Mouse (Mus musculus) heart, adult 8-10 months (tissue): Measurements from ENCODE around the gene Kif1b. TPM values are rescaled to one million over a fixed set of nuclear protein-coding genes. Genes with fewer than 3 reads are reported as not detected.
"Not testable (repeated sequence)": the region's sequence is repeated elsewhere in the genome, so short reads cannot be mapped to it uniquely, and the experiment has no call there.

Experiments
- DNase-seq: peaks from one replicate; pipeline ENCODE4 v3.0.0; 2022; ENCODE audit warnings: low spot score
- total RNA-seq, 4 experiments: library from RNA; stranded (reverse); gene quantifications; 2 replicates each; pipeline ENCODE4 v1.2.4; 2022

Kif1b gene
- total RNA-seq, 4 experiments from 2014 or later = 159 to 211 (median 191) TPM

GRCm38 (mm10) chr4:149270541-149270940, 37.0 kb downstream of the Kif1b start:
- no peak for DNase-seq

DNA sequence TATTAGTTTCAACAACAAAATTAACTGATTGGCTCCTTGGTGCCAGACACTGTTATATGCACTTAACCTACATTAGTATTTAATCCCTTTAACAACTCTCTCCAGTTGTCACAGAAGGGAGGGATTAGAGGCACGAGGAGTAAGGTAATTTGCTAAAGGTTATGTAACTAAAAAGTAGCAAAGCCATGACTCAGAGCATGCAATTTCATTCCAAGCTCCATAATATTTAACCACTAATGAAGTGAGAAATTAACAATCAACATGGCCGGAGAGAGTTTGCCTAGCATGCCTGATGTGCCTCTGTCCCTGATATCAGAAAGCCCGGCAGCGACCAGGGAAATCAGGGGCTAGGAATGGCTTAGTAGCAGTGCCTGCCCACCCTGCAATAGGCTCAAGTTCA, 38.5 kb downstream of the Kif1b start:
- DNase-seq = no peak

GRCm38 (mm10) chr4:149264895-149265294, 42.6 kb downstream of the Kif1b start:
- DNase-seq = no peak

DNA sequence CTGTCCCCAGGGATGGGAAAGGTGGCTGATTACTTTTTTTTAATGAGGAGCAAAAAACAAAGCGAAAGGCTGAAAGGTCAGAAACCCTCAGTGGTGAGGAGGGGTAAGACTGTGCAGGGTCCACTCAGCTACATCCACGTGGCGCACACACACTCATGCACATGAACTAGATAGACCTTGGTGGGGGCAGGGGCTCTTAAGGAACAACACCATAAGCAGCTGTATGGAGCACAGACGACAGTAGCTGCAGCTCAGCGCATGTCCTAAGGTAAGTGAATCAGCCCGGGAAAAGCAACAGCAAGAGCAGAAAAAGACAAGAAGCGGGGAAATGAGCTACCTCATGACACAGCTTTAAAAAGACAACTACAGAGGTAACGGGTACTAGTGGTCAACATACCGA, 44.3 kb downstream of the Kif1b start:
- no peak for DNase-seq

- DNase-seq = no peak
Measured at GRCm38 (mm10) chr4:149261466-149261865, 46.0 kb downstream of the Kif1b start.

GRCm38 (mm10) chr4:149260911-149261310, 46.6 kb downstream of the Kif1b start:
- no peak for DNase-seq

- no peak for DNase-seq
Measured at GRCm38 (mm10) chr4:149259391-149260094, 48.0 kb downstream of the Kif1b start.

DNA sequence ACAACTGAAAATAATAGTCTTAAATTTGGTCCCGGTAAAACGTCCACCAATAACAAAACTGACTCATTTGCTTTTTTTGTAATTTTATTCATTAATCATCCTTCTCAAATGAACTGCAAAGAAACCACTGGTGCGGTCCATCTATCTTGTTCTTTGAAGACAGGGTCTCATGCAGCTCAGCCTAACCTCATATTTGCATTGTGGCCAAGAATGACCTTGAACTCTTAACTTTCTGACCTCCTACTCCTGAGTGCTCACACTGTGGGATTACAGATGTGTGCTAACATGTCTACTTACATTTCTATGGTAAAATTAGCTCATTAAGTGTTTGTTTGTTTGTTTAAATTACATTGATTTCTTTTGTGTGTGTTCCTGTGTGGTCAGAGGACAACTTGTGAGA, 48.6 kb downstream of the Kif1b start:
- DNase-seq = no peak

DNA sequence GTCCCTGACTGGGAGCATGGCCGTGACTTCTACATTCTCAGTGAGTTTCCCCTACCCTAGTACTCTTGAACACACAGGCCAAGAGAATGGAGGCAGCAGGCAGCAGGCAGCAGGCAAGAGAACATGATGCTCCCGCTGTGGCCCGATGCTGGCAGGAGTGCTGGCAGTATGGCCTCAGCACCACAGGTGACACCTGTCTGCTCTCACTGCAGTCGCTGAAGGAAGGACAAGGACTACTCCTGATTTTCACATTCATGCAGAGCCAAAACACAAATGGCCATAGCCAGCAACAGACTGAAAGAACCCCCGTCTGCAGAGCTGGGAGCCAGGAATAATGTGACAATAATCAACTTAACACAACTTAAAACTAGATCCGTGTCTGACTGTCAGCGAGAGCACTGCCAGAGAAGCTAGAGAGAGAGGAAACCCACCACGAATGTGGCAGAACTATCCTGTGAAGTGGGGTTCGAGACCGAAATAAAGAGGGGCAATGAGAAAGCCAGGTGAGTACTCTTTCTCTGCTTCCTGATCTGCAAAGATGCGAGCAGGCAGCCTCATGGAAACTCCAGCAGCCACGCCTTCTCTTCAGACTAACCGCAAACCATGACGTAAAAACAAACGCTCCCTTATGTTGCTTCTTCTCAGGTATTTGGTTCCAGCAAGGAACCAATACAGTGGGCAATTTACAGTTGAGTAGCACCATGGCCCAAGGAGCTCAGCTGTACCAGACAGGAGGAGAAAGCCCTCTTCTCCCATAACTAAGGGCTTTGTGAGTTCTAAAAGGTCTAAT, 50.8 kb downstream of the Kif1b start:
- DNase-seq = no peak

DNA sequence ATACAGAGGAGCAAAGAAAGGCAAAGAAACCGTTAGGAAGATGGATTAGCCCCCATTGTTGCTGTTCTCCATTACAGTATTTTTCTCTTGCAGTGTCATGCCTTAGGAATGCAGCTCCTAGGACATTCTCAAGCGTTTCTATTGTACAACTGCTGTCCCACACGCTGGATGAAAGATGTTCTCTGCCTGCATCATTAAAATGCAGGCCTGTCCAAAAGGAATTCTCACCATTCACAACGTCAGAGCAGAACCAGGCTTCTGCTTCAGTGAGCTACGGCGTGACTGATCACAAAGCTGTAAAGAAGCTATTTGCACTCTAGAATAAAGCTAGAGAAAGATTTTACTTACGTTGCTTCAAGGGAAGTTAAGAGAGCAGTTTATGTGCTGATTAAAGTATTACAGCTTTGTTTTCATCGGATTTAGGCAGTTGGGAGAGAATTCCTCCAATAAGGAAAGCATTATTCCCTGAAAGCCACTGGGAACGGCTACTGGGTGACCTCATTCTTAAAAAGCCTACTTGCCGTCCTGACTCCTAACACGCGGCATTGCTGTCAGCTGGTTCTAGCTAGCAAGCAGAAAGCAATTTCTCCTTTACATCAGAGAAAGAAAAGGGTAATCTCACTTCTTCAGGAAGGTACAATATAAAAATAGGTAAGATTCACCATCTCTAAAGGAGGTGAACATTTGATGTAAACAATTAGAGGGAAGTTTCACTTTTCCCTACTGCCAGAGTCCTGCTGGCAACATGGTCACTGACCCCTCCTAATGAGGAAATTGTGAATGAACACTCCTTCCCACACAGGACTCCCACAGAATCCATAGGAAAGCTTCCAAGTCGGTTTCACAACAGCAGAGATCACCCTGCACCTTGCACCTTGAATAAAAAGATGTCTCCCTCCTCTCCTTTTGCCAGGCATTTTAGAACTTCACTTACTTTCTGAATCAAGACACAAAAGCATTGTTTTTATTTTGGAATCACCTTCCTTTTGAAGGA, 51.9 kb downstream of the Kif1b start:
- no peak for DNase-seq

GRCm38 (mm10) chr4:149254827-149255226, 52.7 kb downstream of the Kif1b start:
- DNase-seq = no peak

GRCm38 (mm10) chr4:149249311-149249710, 58.2 kb downstream of the Kif1b start:
- DNase-seq = no peak

GRCm38 (mm10) chr4:149247772-149248171, 59.7 kb downstream of the Kif1b start:
- DNase-seq = no peak

GRCm38 (mm10) chr4:149247156-149247633, 60.3 kb downstream of the Kif1b start:
- DNase-seq = no peak

GRCm38 (mm10) chr4:149246578-149247155, 60.8 kb downstream of the Kif1b start:
- no peak for DNase-seq

DNA sequence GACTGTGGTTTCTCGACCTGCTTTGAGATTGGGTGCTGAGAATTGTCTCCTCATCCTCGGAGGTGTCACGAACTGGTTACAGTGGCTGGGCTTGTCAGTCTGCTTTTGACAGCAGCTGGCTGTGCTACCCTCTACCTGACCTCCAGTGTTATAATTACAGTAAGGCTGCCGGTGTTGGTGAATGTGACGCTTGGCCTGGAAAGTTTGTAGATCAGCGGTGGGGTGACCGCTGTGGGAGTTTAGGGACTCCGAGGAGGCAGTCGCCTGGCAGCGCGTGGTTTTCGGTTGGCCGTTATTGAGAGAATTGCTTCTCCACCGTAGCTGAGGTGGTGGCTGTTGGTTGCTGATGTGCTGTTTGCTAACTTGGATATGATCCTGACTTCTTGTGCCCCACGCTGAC, 70.5 kb downstream of the Kif1b start:
- DNase-seq = no peak

DNA sequence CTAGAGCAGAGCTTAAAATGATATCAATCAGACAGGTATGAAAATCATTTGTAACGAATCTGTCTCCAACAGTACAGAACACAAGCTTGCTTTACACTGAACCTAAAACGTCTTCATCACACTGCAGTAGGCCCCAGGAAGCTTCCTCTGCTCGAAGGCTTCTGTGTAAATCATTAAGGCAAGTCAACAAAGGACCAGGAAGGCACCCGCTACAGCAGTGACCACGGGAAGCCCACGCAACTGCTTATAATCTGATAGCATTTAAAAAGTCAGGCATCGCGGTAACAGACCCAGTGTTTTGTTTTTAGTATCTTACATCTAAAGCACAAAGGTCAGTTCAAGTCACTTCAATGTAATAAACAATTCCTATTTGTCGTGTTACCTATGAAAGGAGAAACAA, 73.6 kb downstream of the Kif1b start:
- DNase-seq = peak; percentile 73

DNA sequence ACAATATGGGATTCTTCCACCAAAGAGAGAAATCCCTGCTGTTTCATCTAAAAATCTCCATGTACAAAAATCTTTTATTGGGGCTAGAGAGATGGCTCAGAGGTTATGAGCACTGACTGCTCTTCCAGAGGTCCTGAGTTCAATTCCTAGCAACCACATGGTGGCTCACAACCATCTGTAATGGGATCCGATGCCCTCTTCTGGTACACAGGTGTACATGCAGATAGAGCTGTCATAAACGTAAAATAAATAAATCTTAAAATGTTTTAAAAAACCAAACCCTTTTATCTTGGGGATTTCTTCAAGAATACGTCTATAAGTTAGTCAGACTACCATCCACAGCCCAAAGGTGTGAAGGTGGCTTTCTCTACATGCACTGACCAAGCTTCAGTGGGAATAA, 78.8 kb downstream of the Kif1b start:
- not testable (repeated sequence) for DNase-seq

DNA sequence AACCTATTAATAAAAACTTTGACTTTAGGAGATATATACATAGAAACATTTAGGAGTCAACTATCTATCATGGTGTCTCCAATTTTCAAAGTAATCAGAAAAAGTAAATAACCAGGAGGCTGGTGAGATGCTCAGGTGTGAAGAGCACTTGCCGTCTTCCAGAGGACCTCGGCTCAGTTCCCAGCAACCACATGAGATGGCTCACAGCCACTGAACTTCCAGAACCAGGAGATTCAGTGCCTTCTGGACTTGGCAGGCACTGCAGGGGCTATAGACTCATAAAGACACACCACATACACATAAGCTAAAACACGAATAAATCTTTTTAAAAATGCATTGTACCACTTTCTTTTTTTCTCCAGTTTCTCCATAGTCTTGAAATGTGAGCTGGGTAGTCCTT, 79.2 kb downstream of the Kif1b start:
- no peak for DNase-seq

DNA sequence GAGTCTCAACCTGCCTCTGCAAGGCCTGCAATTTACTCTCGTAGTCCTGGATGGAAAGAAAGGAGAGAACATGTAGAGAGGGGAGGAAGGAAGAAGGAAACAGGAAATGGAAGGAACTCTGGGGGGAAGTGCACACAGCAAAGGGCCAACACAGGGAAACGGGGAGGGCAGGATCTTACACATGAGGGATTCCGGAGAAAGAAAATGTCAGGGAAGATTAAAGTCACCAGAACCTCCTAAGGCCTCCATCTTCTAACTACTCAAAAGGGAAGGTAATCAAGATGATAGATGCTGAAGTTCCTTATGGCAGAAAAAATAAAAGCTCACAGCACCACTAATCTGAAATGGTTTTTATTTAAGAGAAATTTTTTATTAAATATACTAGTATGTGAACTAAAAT, 81.2 kb downstream of the Kif1b start:
- no peak for DNase-seq

DNA sequence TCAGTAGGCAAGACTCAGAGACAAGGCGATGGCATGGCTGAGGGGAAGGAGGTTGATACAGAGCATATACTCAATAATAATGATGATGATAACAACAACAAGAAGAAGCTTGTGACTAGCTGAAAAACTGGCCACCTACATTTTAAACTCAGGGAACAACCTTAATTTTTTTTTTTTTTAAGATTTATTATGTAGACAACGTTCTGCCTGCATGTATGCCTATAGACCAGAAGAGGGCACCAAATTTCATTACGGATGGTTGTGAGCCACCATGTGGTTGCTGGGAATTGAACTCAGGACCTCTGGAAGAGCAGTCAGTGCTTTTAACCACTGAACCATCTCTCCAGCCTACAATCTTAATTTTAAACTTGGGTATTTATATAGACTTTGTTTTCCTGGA, 84.0 kb downstream of the Kif1b start:
- no peak for DNase-seq
